Mouse (Mus musculus) hematopoietic multipotent progenitor cell, adult 10-12 weeks (in vitro differentiated cells): Measurements from ENCODE around the gene Olfr1218. TPM values are rescaled to one million over a fixed set of nuclear protein-coding genes. Genes with fewer than 3 reads are reported as not detected.

Source experiments
- polyA plus RNA-seq: library from polyadenylated mRNA; stranded (reverse); fragments of >175 nt; gene quantifications from 2 replicates; pipeline ENCODE4 v1.2.3, GENCODE M21; 2012; ENCODE audit warnings: low replicate concordance

The Olfr1218 gene
- not detected in 2 replicates for polyA plus RNA-seq

DNA sequence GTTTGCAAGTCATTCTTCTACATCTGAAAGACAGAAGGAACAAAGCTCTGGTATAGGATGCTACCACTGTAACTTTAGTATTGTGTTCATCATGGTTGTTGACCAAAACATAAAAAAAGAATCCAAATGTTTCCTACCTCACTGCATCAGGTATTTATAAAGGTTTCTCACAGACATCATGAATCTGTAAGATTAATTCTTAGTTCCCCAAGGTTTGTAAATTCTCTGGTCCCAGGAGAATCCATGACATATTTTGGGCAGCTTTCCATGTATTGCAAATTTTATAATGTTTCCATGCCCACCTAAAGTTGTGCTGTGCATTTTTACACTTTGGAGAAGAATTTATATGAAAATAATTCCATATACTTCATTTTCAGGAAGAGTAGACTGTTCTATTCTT, at the start of gene Olfr1218:
Gene Olfr1218, minus strand, starts transcription at position 101 of the 400 bp plus-strand sequence.

DNA sequence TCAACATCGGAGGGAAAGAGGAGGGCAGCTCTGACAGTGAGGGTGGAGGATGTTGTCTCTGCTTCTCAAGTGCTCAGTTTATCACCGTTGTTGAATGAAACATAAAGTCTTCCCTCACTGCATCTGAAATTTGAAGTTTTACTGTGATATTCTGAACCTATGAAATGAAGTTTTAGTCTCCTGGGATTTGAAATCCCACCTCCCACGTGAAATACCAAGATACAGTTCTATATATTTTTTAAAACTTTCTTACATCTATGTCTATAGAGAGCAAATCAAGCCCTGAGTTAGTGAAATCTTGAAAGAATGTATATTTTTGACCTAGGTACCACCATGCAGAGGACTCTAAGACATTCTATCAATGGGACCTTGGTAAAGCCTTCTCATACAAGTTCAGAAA, 45.7 kb upstream of the Olfr1218 start, which contains the start of gene Olfr1220:
Gene Olfr1220, minus strand, starts transcription at position 101 of the 400 bp plus-strand sequence.

DNA sequence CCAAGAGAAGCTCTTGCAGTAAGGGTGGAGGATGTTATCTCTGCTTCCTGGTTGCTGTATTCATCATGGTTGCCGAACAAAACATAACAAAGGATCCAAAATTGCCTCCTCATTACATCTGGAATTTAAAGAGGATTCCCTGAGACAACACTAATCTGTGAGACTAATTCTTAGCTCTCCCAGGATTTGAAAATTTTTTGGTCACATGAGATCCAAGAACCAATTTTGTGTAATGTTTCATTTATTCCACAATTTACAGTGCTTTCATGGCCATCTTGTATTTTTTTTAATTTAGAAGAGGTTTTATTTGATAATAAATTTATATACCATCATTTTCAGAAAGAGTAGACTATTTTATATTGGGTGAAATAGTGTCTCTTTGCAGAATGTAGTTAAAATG, 22.4 kb upstream of the Olfr1218 start, which contains the start of gene Olfr1219:
Gene Olfr1219, minus strand, starts transcription at position 101 of the 400 bp plus-strand sequence.

DNA sequence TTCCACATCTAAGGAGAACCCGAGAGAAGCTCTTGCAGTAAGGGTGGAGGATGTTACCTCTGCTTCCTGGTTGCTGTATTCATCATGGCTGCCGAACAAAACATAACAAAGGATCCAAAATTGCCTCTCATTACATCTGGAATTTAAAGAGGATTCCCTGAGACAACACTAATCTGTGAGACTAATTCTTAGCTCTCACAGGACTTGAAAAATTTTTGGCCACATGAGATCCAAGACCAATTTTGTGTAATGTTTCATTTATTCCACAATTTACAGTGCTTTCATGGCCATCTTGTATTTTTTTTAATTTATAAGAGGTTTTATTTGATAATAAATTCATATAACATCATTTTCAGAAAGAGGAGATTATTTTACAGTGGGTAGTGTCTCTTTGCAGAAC, 29.0 kb downstream of the Olfr1218 start, which contains the start of gene Olfr1217:
Gene Olfr1217, minus strand, starts transcription at position 101 of the 400 bp plus-strand sequence.

DNA sequence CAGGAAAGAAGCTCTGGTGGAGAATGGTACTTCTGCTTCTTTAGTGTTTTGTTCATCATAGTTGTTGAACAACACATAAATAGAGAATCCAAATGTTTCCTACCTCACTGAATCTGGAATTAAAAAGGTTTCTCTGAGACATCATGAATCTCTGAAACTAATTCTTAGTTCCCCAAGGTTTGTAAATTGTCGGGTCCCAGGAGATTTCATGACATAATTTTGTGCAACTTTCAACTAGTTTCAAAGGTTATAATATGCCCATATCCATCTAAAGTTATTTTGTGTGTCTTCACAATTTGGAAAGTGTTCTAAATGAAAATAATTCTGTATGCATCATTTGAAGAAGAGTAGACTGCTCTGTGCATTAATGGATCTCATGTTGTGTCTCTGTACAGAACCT, 42.7 kb downstream of the Olfr1218 start, which contains the start of gene Olfr1216:
Gene Olfr1216, minus strand, starts transcription at position 101 of the 400 bp plus-strand sequence.

DNA sequence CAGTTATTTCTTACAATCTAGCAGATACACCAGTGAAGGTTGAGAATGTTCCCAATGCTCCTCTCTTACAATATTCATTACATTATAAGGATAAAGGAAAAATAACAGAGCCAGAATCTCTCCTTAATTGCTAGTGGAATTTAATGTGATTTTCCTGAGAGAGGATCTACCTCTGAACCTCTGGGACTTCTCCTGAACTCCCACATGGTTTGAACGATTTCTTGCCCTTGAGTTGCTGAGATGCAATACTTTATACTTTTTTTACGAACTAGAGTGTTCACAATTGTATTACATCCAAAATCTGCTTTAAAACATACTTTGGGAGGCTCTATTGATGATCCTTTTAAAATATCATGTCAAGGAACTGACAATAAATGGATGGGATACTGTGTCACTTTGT, 54.1 kb downstream of the Olfr1218 start, which contains the start of gene Olfr1215:
Gene Olfr1215, minus strand, starts transcription at position 101 of the 400 bp plus-strand sequence.

Other genes starting within 250 kb of the Olfr1218 start
- gene Olfr1202, start 246.7 kb downstream of the Olfr1218 start, polyA plus RNA-seq, result not detected in 2 replicates
- not detected in 2 replicates for gene Olfr1205, start 231.4 kb downstream of the Olfr1218 start, polyA plus RNA-seq
- gene Olfr1204, start 211.9 kb downstream of the Olfr1218 start, polyA plus RNA-seq, result not detected in 2 replicates
- gene Olfr1206, start 198.0 kb downstream of the Olfr1218 start, polyA plus RNA-seq, result not detected in 2 replicates
- not detected in 2 replicates for gene Olfr1208, start 158.9 kb downstream of the Olfr1218 start, polyA plus RNA-seq
- not detected in 2 replicates for gene Olfr1209, start 146.0 kb downstream of the Olfr1218 start, polyA plus RNA-seq
- 0.03 TPM in 1 of 2 replicates, not detected in the other for gene Olfr1211, start 123.1 kb downstream of the Olfr1218 start, polyA plus RNA-seq
- gene Olfr1212, start 107.2 kb downstream of the Olfr1218 start, polyA plus RNA-seq, result not detected in 2 replicates
- gene Gm13762, start 80.9 kb downstream of the Olfr1218 start, polyA plus RNA-seq, result not detected in 2 replicates
- gene Olfr1214, start 68.5 kb downstream of the Olfr1218 start, polyA plus RNA-seq, result not detected in 2 replicates
- not detected in 2 replicates for gene Olfr1215, start 54.2 kb downstream of the Olfr1218 start, polyA plus RNA-seq
- gene Olfr1216, start 42.8 kb downstream of the Olfr1218 start, polyA plus RNA-seq, result not detected in 2 replicates
- not detected in 2 replicates for gene Olfr1217, start 29.1 kb downstream of the Olfr1218 start, polyA plus RNA-seq
- gene Olfr1219, start 22.3 kb upstream of the Olfr1218 start, polyA plus RNA-seq, result not detected in 2 replicates
- not detected in 2 replicates for gene Olfr1220, start 45.6 kb upstream of the Olfr1218 start, polyA plus RNA-seq
- not detected in 2 replicates for gene Olfr1221, start 56.1 kb upstream of the Olfr1218 start, polyA plus RNA-seq
- not detected in 2 replicates for gene Olfr1222, start 71.9 kb upstream of the Olfr1218 start, polyA plus RNA-seq
- gene Olfr1223, start 90.4 kb upstream of the Olfr1218 start, polyA plus RNA-seq, result not detected in 2 replicates
- gene Olfr1224-ps1, start 102.9 kb upstream of the Olfr1218 start, polyA plus RNA-seq, result not detected in 2 replicates
- not detected in 2 replicates for gene Olfr1225, start 113.5 kb upstream of the Olfr1218 start, polyA plus RNA-seq
- not detected in 2 replicates for gene Olfr1226, start 138.9 kb upstream of the Olfr1218 start, polyA plus RNA-seq
- gene Olfr1228, start 192.9 kb upstream of the Olfr1218 start, polyA plus RNA-seq, result not detected in 2 replicates
- not detected in 2 replicates for gene Olfr1229, start 226.8 kb upstream of the Olfr1218 start, polyA plus RNA-seq
- gene Olfr1230, start 236.1 kb upstream of the Olfr1218 start, polyA plus RNA-seq, result not detected in 2 replicates
- gene Olfr1231, start 245.9 kb upstream of the Olfr1218 start, polyA plus RNA-seq, result not detected in 2 replicates